Mouse (Mus musculus) cerebellum, adult 8-10 months (tissue): ENCODE measurements around the gene Slc2a4.

Experiments
- DNase-seq: peaks from one replicate; pipeline ENCODE4 v3.0.0; 2022

The Slc2a4 gene

DNA sequence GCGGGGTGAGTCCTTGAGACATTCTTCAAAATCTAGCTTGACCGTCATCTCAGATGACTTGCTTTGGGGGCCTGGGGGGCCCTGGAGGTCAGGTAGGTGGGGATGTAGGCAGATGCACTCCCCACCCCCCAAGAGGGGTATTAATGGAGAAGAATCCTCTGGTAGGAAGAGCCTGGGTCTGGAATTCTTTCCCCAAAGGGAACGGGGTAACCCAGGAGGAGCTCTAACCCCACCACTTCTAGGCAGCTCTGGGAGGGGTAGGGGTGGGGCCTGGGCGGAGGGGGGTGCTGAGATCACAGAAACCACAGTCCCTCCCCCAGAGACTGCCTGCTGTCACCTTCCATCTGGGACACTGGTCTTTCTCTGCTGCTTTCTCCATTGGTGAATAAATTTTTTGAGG is 52.7 kb downstream of the Slc2a4 start, which contains the start of gene Acap1:
TSS of gene Acap1 (minus strand) at position 249 of the 400 bp plus-strand sequence.
- no peak for DNase-seq

GRCm38 (mm10) chr11:69894671-69895070 is 53.3 kb downstream of the Slc2a4 start:
- no peak for DNase-seq
